Mouse (Mus musculus) urinary bladder, adult 18-20 months (tissue): ENCODE results near the gene Prpf3.
A peak's percentile ranks its signal among the peaks of the same experiment; 100 is the strongest.
"Not testable (repeated sequence)": the region's sequence is repeated elsewhere in the genome, so short reads cannot be mapped to it uniquely, and the experiment has no call there.

Experiments
- DNase-seq, 2 experiments: peaks; one replicate each; pipeline ENCODE4 v3.0.0; 2022; ENCODE audit warnings: low spot score in 2 of 2, mixed read lengths in 2 of 2

Prpf3 gene

DNA sequence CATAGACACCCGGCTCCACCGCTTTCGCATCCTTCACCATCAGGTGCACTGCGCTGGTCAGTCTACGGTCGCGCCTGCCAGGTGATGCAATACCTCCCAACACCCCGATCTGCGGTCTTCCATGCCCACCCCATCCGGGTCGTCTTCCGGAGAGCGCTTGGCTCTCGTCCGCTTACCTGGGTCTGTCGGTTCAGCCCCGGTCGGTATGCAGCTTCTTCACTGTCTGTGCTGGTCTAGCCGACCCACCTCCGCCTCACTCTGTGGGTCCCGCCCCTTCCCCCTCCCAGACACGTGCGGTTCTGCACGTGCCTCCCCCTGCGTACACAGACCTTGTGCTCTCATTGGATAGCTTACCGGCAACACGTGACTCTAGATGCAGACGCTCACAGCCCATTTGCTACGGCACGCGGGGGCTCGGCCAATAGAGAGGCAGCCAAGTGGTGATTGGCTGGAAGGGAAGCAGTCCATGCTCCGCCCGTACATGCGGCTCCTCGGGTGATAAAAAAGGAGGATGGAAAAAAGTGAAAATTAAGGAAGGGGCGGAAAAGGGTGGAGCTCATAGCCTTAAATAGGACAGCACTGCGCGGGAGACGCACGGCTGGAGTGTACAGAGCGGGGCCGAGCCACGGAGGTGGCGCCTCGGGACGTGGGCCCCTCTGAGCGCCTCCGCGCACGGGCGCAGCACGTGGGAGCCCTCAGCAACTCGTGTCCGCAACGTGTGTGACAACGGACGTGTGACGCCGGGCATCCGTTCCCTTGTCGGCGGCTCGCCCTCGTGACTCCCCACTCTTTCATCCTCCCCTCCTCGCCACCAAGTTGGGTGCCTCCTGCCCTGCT is 26.5 kb upstream of the Prpf3 start, which contains the start of gene Ciart:
Gene Ciart, minus strand, starts transcription at position 273 of the 837 bp plus-strand sequence.
- DNase-seq, result peak; percentile 87 to 93

DNA sequence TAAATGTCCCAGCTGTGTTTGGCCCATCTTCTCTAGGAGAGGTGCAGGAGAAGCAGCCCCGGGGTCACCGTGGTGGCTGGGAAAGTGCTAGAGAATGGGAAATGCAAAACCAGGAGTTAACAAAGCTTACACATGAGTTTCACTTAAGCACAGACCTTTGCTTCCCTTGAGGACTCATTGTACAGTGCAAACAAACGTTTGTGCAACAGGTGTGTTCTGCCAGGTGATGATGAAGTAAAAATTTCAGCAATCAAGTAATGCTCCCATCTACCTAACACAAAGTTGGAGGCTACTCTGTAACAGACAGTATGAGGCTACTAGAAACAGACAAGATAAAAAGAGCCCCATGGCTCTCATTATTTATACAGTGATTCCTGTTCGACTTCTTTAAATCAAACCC is 23.4 kb upstream of the Prpf3 start:
- DNase-seq, result no peak

DNA sequence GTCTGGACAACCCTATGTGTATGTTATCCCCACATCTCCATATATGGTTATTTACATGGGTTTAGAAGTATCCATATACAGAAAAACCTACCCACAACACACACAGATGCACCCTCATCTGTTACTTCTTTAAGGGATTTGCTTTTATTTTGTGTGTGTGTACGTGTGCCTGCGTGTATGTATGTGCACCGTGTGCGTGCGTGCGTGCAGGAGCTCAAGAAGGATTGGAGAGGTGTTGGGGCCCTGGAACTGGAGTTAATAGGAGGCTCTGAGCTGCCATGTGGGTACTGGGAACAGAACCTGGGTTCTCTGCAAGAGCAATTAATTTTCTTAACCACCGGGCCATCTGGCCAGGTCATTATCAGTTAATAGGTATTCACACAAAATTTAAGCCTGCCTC is 16.4 kb upstream of the Prpf3 start:
- no peak for DNase-seq

DNA sequence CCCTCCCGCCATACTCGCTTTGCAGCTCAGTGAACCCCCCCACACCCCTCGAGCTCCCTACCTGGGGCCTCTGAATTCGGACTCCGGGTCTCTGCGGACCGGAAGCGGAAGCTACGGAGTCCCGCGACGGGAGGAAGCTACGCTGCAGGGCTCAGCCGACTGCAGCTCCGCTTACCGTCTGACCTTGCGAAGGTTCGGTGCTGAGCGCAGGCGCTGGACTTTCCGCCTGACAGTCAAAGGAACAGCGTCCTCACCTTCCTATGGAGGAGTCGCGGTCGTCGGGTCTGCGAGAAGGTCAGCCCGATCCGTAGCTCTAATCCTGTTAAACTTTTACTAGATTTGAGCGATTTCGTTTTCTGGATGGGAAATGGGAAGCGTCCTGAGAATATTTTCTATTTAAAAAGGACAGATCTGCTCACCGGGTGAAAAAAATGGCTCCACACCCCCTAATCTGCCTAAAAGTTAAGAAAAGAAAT is 15.7 kb upstream of the Prpf3 start, which contains the start of gene Mrps21:
Gene Mrps21, minus strand, starts transcription at position 128 of the 476 bp plus-strand sequence.
- DNase-seq, result peak; percentile 73 to 79

DNA sequence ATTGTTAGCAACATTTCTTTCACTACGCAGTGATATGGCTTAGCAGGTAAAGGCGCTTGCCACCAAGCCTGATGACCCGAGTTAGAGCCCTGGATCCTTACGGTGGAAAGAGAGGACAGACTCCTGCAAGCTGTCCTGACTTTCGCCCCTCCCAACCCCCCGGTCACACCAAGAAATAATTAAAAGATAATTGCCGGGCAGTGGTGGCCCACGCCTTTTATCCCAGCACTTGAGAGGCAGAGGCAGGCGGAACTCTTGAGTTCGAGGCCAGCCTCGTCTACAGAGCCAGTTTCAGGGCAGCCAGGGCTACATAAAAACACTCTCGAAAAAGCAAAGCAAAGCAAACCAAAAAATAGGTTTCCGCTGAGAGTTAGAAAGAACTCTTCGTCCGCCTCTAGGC is 15.3 kb upstream of the Prpf3 start:
- no peak for DNase-seq

DNA sequence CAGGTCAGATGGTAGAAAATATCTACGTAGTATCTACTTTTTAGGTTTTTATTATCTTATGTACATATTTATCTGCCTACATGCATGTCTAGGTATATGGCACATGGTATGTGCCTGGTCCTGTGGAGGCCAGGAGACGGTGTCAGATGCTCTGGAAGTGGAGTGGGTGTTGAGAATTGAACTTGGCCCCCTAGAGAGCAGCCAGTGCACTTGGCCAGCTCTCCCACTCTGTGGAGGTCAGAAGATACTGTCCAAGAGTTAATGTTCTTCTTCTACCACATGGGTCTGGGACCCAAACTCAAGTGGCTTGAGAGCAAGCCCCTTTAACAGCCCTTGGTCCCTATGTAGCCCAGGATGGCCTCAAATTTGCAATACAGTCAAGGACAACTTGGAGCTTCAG is 11.7 kb upstream of the Prpf3 start:
- no peak for DNase-seq

DNA sequence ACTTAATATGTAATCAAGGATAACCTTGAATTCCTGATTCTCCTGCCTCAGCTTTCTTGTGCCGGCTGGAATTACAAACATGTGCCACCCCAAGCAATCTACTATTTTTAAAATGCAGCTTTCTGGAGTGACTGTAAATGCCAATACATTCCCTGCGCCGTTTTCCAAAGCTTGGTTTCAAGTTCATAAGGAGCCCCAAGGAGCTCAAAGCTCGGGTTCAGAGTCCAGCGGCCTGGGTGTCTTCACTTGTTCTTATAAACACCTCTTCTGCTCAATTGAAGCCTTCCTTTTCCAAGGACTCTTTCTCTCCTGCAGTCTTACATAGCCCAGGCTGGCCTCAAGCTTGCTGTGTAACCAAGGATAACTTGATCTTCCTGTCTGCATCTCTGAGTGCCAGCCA is 10.4 kb upstream of the Prpf3 start:
- DNase-seq, result no peak

DNA sequence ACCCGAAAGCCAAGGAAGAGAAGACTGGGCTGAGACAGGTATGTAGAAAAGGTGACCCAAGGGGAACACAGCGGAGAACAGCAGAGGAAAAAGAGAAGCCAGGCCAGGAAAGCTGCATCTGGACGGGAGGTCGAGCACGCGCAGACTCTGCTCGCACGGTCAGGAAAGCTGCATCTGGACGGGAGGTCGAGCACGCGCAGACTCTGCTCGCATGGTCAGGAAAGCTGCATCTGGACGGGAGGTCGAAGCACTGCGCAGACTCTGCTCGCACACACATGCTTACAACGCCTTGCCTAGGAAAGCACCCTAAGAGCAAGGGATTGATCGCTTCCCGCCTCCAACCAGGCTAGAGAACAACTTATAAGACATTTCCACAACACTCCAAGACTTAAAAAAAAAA is 9.9 kb upstream of the Prpf3 start:
- DNase-seq, result no peak

DNA sequence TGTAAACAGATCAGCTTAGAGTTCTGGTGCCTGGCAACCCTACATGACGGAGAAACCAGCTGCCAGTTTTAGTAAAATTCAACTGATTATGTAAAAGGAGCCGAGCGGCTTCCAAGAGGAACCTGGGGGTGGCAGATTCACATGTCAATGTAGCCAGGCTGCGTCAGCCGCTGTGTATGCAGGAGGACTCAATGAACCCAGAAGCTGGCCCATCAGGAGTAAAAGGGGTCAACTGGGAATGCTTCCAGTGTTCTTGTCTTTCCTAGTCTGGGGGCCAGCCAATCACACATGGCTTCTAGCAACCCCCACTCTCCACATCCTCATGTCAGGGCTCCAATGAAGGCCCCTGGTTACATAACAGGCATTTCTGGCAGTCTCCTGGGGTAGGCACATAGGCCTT is 9.4 kb upstream of the Prpf3 start:
- no peak for DNase-seq

DNA sequence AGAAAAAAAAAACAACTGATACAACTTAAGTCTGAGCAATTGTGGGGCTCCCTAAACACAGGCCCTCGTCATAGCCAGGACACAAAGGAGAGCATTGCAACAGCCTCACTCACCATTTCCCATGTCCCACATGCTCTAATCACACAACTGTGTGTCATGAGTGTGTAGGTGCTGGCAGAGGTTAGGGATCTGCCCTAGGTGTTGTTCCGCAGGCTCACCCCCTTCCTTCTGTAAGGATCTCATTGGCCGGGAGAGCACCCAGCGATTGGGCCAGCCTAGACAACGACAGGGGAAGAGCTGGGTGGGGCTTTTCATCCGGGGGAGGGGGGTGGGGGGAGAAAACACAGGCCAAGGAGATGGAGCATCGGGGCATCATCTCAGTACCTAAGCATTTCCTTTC is 7.9 kb upstream of the Prpf3 start:
- no peak for DNase-seq

DNA sequence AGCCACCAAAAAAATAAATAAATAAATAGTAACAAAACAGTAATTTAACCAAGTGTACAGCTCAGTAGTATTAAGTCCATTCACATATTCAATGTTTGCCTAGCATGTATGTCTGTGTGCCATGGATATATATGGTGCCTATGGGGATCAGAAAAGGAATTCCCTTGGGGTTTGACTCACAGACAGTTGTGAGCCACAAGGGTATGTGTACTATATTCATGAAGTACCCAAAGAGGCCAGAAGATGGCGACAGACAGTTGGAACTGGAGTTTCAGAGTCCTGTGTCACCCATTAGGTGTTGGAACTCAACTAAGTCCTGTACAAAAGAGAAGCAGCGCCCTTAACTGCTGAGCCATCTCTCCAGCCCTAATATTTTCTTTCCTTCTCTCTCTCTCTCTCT is 6.1 kb upstream of the Prpf3 start:
- peak in 1 of 2 experiments; percentile 16 for DNase-seq

DNA sequence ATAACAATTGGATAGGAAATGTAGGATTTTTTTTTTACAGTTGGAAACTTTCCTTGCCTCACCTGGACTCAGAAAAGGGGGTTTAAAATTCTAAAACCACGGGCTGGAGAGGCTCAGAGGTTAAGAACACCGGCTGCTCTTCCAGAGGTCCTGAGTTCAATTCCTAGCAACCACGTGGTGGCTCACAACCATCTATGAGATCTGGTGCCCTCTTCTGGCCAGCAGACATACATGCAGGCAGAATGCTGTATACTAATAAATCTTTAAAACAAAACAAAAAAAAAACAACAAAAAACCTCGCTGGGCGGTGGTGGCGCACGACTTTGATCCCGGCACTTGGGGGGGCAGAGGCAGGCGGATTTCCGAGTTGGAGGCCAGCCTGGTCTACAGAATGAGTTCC is 5.5 kb upstream of the Prpf3 start:
- no peak for DNase-seq

DNA sequence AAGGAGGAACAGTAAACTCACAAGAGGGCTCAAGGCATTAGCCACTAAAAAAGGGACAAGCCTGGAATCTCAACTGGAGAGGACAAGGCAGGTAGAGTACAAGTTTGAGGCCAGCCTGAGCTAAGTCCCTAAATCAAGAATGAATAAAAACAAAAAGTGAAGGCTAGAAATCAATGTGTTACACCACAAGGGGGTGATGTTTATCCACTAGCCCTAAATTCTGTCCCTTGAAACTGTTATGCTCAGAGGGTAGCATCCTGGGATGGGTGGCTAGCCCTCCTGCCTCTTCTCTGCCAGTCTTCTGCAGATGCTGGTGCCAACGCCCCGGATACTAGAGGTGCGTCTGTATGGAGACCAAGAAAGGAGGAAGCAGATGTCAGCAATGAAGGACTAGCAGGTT is 4.6 kb upstream of the Prpf3 start:
- no peak for DNase-seq

DNA sequence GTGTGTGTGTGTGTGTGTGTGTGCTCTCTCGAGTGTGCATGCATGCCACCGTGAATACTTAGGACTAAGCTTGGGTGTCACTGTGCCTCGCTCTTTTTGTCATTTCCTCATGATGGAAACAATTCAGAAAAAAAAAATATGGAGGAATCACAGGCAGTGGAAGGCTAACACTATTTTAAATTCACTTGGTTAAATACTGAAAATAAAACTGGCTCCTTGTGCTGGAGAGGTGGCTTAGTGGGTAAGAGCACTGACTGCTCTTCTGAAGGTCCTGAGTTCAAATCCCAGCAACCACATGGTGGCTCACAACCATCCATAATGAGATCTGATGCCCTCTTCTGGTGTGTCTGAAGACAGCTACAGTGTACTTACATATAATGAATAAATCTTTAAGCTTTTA is 2.6 kb upstream of the Prpf3 start:
- DNase-seq, result not testable (repeated sequence)

DNA sequence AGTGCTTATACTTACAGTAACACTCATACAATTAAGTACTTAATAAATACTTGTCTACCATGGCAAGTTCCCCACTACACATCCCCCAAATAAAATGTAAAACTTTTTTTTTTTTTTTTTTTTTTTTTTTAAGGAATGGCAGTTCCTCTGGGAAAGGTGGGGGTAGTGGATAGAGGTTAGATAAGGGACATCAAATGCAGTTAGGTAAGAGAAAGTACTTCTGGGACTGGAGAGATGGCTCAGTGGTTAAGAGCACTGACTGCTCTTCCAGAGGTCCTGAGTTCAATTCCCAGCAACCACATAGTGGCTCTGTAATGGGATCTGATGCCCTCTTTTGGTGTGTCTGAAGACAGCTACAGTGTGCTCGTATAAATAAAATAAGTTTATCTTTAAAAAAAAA is 1.4 kb upstream of the Prpf3 start:
- DNase-seq, result not testable (repeated sequence)

DNA sequence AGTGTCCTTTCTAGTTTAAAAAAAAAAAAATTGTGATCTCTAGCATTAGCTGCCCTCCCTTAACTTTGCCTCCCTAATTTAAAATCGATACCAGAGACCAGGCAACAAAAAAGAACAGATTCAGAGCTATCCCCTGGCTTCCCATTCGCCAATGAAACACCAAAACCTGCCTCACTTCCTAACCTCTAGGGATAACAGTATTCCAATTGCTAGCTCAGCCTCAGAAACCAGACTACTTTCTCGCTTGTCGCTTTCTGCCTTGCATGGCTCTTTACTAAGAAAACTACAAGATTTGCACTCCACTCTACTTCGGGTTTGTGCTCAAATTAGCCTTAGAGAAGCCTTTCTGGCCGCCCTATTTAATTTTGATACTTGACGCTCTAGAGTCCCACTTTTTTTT is 430 bp upstream of the Prpf3 start:
- DNase-seq, result no peak

DNA sequence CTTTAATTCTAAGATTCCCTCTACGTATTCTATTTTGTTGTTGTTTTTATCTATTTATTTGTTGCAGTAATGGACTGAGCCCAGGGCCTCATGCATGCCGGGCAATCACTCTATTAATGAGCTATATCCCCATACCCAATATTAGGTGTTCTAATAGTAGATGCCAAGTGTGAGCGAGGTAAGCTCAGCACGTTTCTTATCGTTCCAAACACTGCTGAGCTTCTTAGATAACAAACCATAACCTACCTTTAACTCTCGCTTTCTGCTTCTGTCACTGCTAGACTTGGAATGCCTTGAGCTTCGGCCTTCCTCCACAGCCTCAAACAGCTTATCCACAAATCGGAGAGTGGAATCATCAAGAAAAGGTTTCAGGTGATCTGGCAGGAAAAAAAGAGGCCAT is 4.4 kb downstream of the Prpf3 start:
- DNase-seq, result no peak

DNA sequence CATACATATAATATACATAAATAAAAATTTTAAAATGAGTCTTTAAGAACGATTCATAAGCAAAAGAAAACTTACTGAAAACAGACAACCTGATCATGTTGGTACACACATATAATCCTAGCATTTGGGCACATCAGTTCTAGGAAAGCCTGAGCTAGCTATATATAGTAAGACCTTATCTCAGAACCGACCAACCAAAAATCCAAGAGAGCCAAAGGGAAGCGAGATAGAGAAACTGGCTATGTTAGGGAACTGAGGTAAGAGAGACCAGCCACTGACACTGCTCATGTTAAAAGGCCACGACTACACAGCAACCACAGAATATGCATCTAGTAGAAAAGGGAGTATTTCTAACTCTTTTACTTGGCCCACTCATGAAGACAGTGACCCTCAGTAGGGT is 5.1 kb downstream of the Prpf3 start:
- DNase-seq, result no peak

DNA sequence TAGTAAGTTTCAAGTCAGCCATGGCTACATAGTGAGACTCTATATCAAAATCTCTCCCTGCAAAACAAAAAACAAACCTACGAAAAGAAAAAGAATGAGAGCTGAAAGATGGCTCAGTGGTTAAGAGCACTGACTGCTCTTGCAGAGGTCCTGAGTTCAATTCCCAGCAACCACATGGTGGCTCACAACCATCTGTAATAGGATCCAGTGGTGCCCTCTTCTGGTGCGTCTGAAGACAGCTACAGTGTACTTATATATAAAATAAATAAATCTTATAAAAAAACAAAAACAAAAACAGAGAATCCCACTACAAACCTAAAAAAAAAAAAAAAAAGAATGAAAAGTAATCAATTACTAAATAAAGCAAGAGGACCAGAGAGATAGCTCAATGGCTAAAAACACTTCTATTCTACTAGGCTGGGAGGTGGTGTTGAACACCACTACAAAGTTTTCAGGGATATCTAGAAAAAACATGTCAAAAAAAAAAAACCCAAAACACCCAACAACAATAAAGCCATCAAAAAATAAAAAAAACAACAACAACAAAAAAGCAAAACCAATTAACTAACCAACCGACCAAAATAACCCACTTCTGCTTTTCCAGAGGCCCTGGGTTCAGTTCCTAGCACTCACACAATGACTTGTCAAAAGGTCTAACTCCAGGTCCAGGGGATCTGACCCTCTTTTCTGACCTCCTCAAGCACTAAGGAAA is 13.0 kb downstream of the Prpf3 start:
- no peak for DNase-seq

DNA sequence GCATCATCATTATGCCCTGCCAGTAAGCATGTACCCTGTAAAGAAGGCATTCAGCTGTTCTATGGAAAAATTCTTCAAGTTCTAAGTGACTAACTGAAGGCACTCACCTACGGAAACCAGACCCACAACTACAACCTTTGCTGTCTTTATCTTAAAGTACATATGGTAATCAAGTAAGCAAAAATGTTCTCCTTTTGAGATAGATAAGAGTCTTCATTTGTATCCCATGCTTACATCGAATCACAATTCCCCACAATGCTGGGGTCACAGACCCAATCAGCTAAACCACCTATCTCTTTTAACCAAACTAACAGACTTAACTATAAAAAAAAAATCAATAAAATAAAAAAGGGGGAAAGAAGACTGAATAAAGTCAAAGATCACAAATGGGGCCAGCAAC is 16.4 kb downstream of the Prpf3 start:
- no peak for DNase-seq

DNA sequence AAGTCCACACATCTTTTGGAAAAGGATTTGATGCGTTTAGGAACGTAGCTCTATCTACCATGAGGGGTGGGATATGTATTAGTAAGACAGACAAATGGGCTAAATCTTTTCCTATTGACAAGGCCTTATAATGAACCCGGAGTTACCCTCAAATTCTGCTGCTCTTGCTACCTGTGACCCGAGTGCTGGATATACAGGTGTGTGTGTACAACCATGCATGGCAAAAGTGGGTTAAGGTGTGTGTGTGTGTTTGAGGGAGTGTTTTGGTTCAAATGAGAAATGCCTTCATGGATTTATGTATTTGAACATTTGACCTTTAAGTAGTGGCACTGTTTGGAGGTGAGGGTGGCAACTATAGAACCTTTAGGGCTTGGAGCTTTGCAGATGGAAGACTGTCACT is 26.6 kb downstream of the Prpf3 start:
- no peak for DNase-seq

DNA sequence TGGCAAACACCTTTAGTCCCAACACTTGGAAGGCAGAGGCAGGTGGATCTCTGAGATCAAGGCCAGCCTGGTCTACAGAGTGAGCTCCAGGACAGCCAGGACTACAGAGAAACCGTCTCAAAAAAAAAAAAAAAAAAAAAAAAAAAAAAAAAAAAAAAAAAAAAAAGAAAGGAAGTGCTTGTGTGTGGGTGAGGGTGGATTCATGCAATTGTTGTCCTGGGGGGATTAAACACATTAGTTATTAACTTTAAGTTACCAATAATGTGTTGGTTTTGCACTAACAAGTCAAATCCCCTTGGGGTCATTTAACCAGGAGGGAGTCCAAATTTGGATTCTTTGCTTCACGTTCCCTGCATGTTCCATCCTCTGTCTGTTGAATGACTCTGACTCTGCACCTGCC is 29.4 kb downstream of the Prpf3 start:
- DNase-seq, result no peak
